8 mouse cellular contexts compared by ENCODE assay signal in the genomic region with DNA sequence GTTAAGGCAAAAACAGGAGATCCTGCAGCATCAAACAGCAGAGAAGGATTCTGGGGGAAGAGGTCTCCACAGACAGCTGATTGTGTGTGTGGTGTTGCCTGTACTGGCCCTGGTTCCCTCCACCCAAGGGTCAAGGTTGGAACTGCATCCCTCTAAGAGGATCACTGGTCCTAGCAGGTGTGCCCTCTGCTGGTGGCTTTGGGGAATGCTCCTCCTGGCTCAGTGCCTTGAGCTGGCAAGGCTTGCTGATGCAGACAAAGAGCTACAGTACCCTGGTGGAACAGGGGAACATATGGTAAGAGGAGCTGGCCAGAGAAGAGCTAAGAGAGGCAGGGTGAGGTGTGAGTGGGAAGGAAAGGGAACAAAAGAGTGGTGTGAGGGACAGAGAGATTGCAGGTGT. TPM values are rescaled to one million over a fixed set of nuclear protein-coding genes. Genes with fewer than 3 reads are reported as not detected.
A peak's percentile ranks its signal among the peaks of the same experiment; 100 is the strongest.
DNase-seq lines count a peak whose midpoint lies in the region; ATAC-seq lines count a peak whose summit lies in the region.

No protein-coding gene starts in this region.

- H3K27ac ChIP-seq in embryonic facial prominence, embryonic 13.5 days: peak overlapping the region; percentile 68
- H3K27ac ChIP-seq in limb, embryonic 12.5 days: peak overlapping the region; percentile 59; the same call in 1 of the 2 replicates
- 0 out of 2 replicates have a peak overlapping the region, but pooled peaks have one; percentile 23 for H3K27ac ChIP-seq in midbrain, embryonic 16.5 days (ENCODE audit: low read length)

- ATAC-seq in embryonic facial prominence, embryonic 13.5 days (ENCODE audit: insufficient number of reproducible peaks, insufficient read depth, low FRiP score, low TSS enrichment, low read depth): no peak
- peak; percentile 60 for ATAC-seq in limb, embryonic 12.5 days (ENCODE audit: insufficient number of reproducible peaks, insufficient read depth, low FRiP score, low TSS enrichment, low read depth)
- ATAC-seq in midbrain, embryonic 16.5 days: peak; percentile 65; the same call in 1 of the 2 replicates

- peak; percentile 97 for DNase-seq in 3T3-L1 (ENCODE audit: low read depth, low spot score)
- DNase-seq in adrenal gland, postnatal 36 days: peak; percentile 93
- DNase-seq in heart, adult 8-10 months (ENCODE audit: low spot score): peak; percentile 96
- peak; percentile 88 to 98 for DNase-seq in kidney, adult 8-10 months
- DNase-seq in spleen, postnatal 10 days (ENCODE audit: low spot score in 2 of 2): peak; percentile 96

- peaks cover 2% of the 10 kb centered on the region; the same call in 1 of the 2 replicates for H3K27me3 ChIP-seq in embryonic facial prominence, embryonic 13.5 days
- peaks cover 12% of the 10 kb centered on the region for H3K27me3 ChIP-seq in limb, embryonic 12.5 days
- no peaks in the 10 kb centered on the region for H3K27me3 ChIP-seq in midbrain, embryonic 16.5 days (ENCODE audit: control insufficient read depth, insufficient read depth, low read depth, low read length)

- H3K9me3 ChIP-seq in embryonic facial prominence, embryonic 13.5 days: no peaks in the 10 kb centered on the region
- H3K9me3 ChIP-seq in limb, embryonic 12.5 days: no peaks in the 10 kb centered on the region
- no peaks in the 10 kb centered on the region for H3K9me3 ChIP-seq in midbrain, embryonic 16.5 days (replicated peaks; ENCODE audit: control insufficient read depth, low read length, poor library complexity, severe bottlenecking)

- H3K4me3 ChIP-seq in embryonic facial prominence, embryonic 13.5 days: no peak overlapping the region
- H3K4me3 ChIP-seq in limb, embryonic 12.5 days (replicated peaks): no peak overlapping the region
- no peak overlapping the region for H3K4me3 ChIP-seq in midbrain, embryonic 16.5 days (ENCODE audit: low read depth, low read length)

- H3K4me1 ChIP-seq in embryonic facial prominence, embryonic 13.5 days: peaks cover 11% of the 10 kb centered on the region
- H3K4me1 ChIP-seq in limb, embryonic 12.5 days (replicated peaks): peaks cover 14% of the 10 kb centered on the region
- peaks cover 8% of the 10 kb centered on the region; the same call in 1 of the 2 replicates for H3K4me1 ChIP-seq in midbrain, embryonic 16.5 days (ENCODE audit: control insufficient read depth, insufficient read depth, low read length)

- no peaks in the 10 kb centered on the region for H3K36me3 ChIP-seq in embryonic facial prominence, embryonic 13.5 days
- peaks cover 4% of the 10 kb centered on the region for H3K36me3 ChIP-seq in limb, embryonic 12.5 days
- H3K36me3 ChIP-seq in midbrain, embryonic 16.5 days (ENCODE audit: control insufficient read depth, insufficient read depth, low read length): no peaks in the 10 kb centered on the region

- H3K4me2 ChIP-seq in embryonic facial prominence, embryonic 13.5 days: no peak overlapping the region
- H3K4me2 ChIP-seq in limb, embryonic 12.5 days: no peak overlapping the region
- H3K4me2 ChIP-seq in midbrain, embryonic 16.5 days (ENCODE audit: low read length): no peak overlapping the region

- H3K9ac ChIP-seq in embryonic facial prominence, embryonic 13.5 days: 0 out of 2 replicates have a peak overlapping the region, but pooled peaks have one; percentile 16
- H3K9ac ChIP-seq in limb, embryonic 12.5 days (replicated peaks): no peak overlapping the region
- no peak overlapping the region for H3K9ac ChIP-seq in midbrain, embryonic 16.5 days (ENCODE audit: low read depth, low read length)

RNA-seq across cellular contexts. Expression of gene Aanat, which starts 6.2 kb away (rescaled TPM):
- not detected for total RNA-seq in adrenal gland, postnatal 36 days (2021)
- not detected in 2 replicates for polyA plus RNA-seq in embryonic facial prominence, embryonic 13.5 days (2015; fragmentation: Nextera tagmentation; extraction: Ambion mirVana)
- not detected for total RNA-seq in heart, adult 8-10 months (2022)
- polyA plus RNA-seq in limb, embryonic 12.5 days (2016; fragmentation: Nextera tagmentation; extraction: Ambion mirVana): not detected in 2 replicates
- 0.20 and 0.36 TPM in 2 replicates for polyA plus RNA-seq in midbrain, embryonic 16.5 days (2015; fragmentation: Nextera tagmentation; extraction: Ambion mirVana)

RNA-seq across cellular contexts. Expression of gene Ube2o, which starts 11.2 kb away (rescaled TPM):
- total RNA-seq in adrenal gland, postnatal 36 days (2021): 10 to 100 TPM; 26.6 to 29.3 TPM
- polyA plus RNA-seq in embryonic facial prominence, embryonic 13.5 days (2015; fragmentation: Nextera tagmentation; extraction: Ambion mirVana): 9.7 and 11.5 TPM in 2 replicates
- 10 to 100 TPM; 27.4 to 33.1 (median 29.8) TPM for total RNA-seq in heart, adult 8-10 months (2022)
- polyA plus RNA-seq in limb, embryonic 12.5 days (2016; fragmentation: Nextera tagmentation; extraction: Ambion mirVana): 14.8 and 21.7 TPM in 2 replicates
- polyA plus RNA-seq in midbrain, embryonic 16.5 days (2015; fragmentation: Nextera tagmentation; extraction: Ambion mirVana): 15.5 and 17.0 TPM in 2 replicates

RNA-seq across cellular contexts. Expression of gene Rhbdf2, which starts 34.4 kb away (rescaled TPM):
- 10 to 100 TPM; 12.5 to 17.5 TPM for total RNA-seq in adrenal gland, postnatal 36 days (2021)
- polyA plus RNA-seq in embryonic facial prominence, embryonic 13.5 days (2015; fragmentation: Nextera tagmentation; extraction: Ambion mirVana): 4.2 and 4.3 TPM in 2 replicates
- 10 to 100 TPM in 3 of 4 experiments, 1 to 10 TPM in 1; 8.7 to 12.6 (median 10.6) TPM for total RNA-seq in heart, adult 8-10 months (2022)
- polyA plus RNA-seq in limb, embryonic 12.5 days (2016; fragmentation: Nextera tagmentation; extraction: Ambion mirVana): 4.1 and 5.1 TPM in 2 replicates
- 0.93 and 1.2 TPM in 2 replicates for polyA plus RNA-seq in midbrain, embryonic 16.5 days (2015; fragmentation: Nextera tagmentation; extraction: Ambion mirVana)
